Mouse (Mus musculus) MEL (cell line): ENCODE measurements around the gene Fscn2.

Experiments
- CTCF ChIP-seq, 3 experiments: IDR thresholded peaks in 2 of 3; conservative IDR thresholded peaks in 1 of 3; 2 replicates each; pipeline ENCODE4 v1.5.1; 2011 to 2012; ENCODE audit warnings: low read length in 3 of 3, low read depth in 2 of 3, mild to moderate bottlenecking in 2 of 3, improper control_type of control experiment in 1 of 3, inconsistent platforms in 1 of 3, mixed read lengths in 1 of 3, moderate library complexity in 1 of 3; ENCODE audit not compliant: control insufficient read depth in 1 of 3, insufficient read depth in 1 of 3, poor library complexity in 1 of 3, severe bottlenecking in 1 of 3
- E2F4 ChIP-seq: IDR thresholded peaks from 2 replicates; pipeline ENCODE4 v1.6.1; 2011; ENCODE audit warnings: low read depth, low read length, improper control_type of control experiment, borderline replicate concordance
- EP300 ChIP-seq, 2 experiments: IDR thresholded peaks; 2 replicates each; pipeline ENCODE4 v1.6.1; 2011; ENCODE audit warnings: improper control_type of control experiment in 2 of 2, low read length in 2 of 2, low read depth in 1 of 2, mild to moderate bottlenecking in 1 of 2
- GATA1 ChIP-seq: IDR thresholded peaks from 2 replicates; pipeline ENCODE4 v1.6.1; 2011; ENCODE audit warnings: low read depth, low read length, improper control_type of control experiment
- JUND ChIP-seq: IDR thresholded peaks from 2 replicates; pipeline ENCODE4 v1.6.1; 2011; ENCODE audit warnings: low read depth, mild to moderate bottlenecking, improper control_type of control experiment, low read length
- MEF2A ChIP-seq: IDR thresholded peaks from 2 replicates; pipeline ENCODE4 v1.6.1; 2014; ENCODE audit warnings: low read depth, mild to moderate bottlenecking, inconsistent platforms, low read length, improper control_type of control experiment; ENCODE audit not compliant: poor library complexity, insufficient replicate concordance, severe bottlenecking; ENCODE audit errors: extremely low read depth
- MXI1 ChIP-seq: IDR thresholded peaks from 2 replicates; pipeline ENCODE4 v1.6.1; 2011; ENCODE audit warnings: mild to moderate bottlenecking, low read depth, low read length, improper control_type of control experiment
- NELFE ChIP-seq: IDR thresholded peaks from 2 replicates; pipeline ENCODE4 v1.6.1; 2011; ENCODE audit warnings: low read depth, low read length, improper control_type of control experiment
- POLR2A ChIP-seq, 2 experiments: IDR thresholded peaks; 2 replicates each; pipeline ENCODE4 v1.6.1; 2011 to 2012; ENCODE audit warnings: low read length in 2 of 2, mild to moderate bottlenecking in 2 of 2, control low read depth in 1 of 2, improper control_type of control experiment in 1 of 2, low read depth in 1 of 2, moderate library complexity in 1 of 2; ENCODE audit not compliant: control insufficient read depth in 1 of 2, insufficient read depth in 1 of 2, poor library complexity in 1 of 2
- SIN3A ChIP-seq: IDR thresholded peaks from 2 replicates; pipeline ENCODE4 v1.6.1; 2012; ENCODE audit warnings: low read length, improper control_type of control experiment, inconsistent platforms
- SMC3 ChIP-seq: IDR thresholded peaks from 2 replicates; pipeline ENCODE4 v1.6.1; 2011; ENCODE audit warnings: low read depth, low read length, improper control_type of control experiment
- TAL1 ChIP-seq: IDR thresholded peaks from 2 replicates; pipeline ENCODE4 v1.6.1; 2012; ENCODE audit warnings: mild to moderate bottlenecking, inconsistent platforms, low read length, moderate library complexity, mixed read lengths
- USF1 ChIP-seq: IDR thresholded peaks from 2 replicates; pipeline ENCODE4 v1.6.1; 2014; ENCODE audit warnings: low read depth, mild to moderate bottlenecking, inconsistent platforms, low read length, improper control_type of control experiment, moderate library complexity
- ZC3H11A ChIP-seq: IDR thresholded peaks from 2 replicates; pipeline ENCODE4 v1.6.1; 2012; ENCODE audit warnings: low read depth, mild to moderate bottlenecking, inconsistent platforms, low read length, improper control_type of control experiment

GRCm38 (mm10) chr11:120381157-120381556, 19.8 kb downstream of the Fscn2 start:
- TF ChIP-seq EP300 (IDR thresholded peaks at IDR 0.05; ENCODE audit: low read depth in 1 of 2, low read length in 2 of 2) (no peak), CTCF (IDR thresholded peaks at IDR 0.05 in 2 of 3, conservative IDR thresholded peaks at IDR 0.05 in 1 of 3; ENCODE audit: control insufficient read depth in 1 of 3, insufficient read depth in 1 of 3, low read depth in 2 of 3, low read length in 3 of 3, poor library complexity in 1 of 3, severe bottlenecking in 1 of 3) (no peak), JUND (no peak), TAL1 (no peak), POLR2A (IDR thresholded peaks at IDR 0.05; ENCODE audit: control insufficient read depth in 1 of 2, insufficient read depth in 1 of 2, low read depth in 1 of 2, low read length in 2 of 2, poor library complexity in 1 of 2) (no peak), MEF2A (no peak), SMC3 (no peak), NELFE (no peak), SIN3A (no peak), E2F4 (no peak), MXI1 (no peak), ZC3H11A (no peak), GATA1 (no peak), USF1 (no peak)
